Mouse (Mus musculus) liver, adult 2 months (tissue): ENCODE measurements around the gene Tbx6.

Experiments used
- CTCF ChIP-seq: fragments of 200-500 bp; IDR thresholded peaks from 2 replicates; pipeline ENCODE4 v1.5.1; 2011; ENCODE audit warnings: low read depth, low read length, control low read depth
- POLR2A ChIP-seq: fragments of 200-500 bp; IDR thresholded peaks from 2 replicates; pipeline ENCODE4 v1.6.1; 2011; ENCODE audit warnings: low read length, control low read depth; ENCODE audit not compliant: insufficient read depth; ENCODE audit errors: extremely low read depth

DNA sequence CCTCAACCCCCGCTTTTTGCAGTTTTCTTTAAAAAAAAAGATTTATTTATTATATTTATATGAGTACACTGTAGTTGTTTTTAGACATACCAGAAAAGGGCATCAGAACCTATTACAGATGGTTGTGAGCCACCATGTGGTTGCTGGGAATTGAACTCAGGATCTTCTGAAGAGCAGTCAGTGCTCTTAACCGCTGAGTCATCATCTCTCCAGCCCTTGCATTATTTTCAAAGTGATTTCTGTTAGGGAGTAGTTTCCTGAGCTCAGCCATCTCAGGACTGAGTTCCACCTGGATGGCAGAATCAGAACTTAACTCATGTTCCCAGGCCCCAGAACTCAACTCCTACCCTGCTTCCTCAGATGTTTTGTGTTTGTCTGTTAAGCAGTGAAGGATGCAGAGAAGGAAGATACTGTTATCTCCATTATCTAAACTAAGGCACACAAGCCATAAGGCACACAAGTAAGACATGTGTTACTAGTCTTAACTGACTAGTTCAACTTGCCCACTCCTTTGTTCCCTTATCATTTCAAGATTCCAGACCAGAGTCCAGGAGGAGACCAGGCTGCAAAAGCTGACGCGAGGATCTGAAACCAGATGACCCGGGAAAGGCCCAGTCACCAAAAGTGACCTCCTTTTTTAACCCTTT lies 28.6 kb downstream of the Tbx6 start:
- no peak for TF ChIP-seq CTCF
- TF ChIP-seq POLR2A: no peak
